Mouse (Mus musculus) large intestine, adult 2 months (tissue): Measurements from ENCODE around the gene Stap2. TPM values are rescaled to one million over a fixed set of nuclear protein-coding genes. Genes with fewer than 3 reads are reported as not detected.

ENCODE experiments used
- polyA plus RNA-seq: library from polyadenylated mRNA; depleted of rRNA; stranded (reverse); fragments of >200 nt; gene quantifications from 2 replicates; pipeline ENCODE4 v1.2.3, GENCODE M21; 2012; rRNA removed

Gene Stap2
- polyA plus RNA-seq, 1 experiment, result 174 TPM

Other genes with a start within 250 kb of the Stap2 start
- gene Zfp119a, start 126.7 kb downstream of the Stap2 start, polyA plus RNA-seq, result 0.35 and 0.56 TPM in 2 replicates
- gene Zfp959, start 113.5 kb downstream of the Stap2 start, polyA plus RNA-seq, result 0.89 and 1.3 TPM in 2 replicates
- gene Zfp119b, start 56.1 kb downstream of the Stap2 start, polyA plus RNA-seq, result 0.45 and 0.60 TPM in 2 replicates
- 5.6 and 7.3 TPM in 2 replicates for gene Ebi3, start 52.9 kb downstream of the Stap2 start, polyA plus RNA-seq
- gene Yju2, start 46.5 kb downstream of the Stap2 start, polyA plus RNA-seq, result 5.8 and 7.2 TPM in 2 replicates
- 1.6 and 1.7 TPM in 2 replicates for gene Shd, start 35.1 kb downstream of the Stap2 start, polyA plus RNA-seq
- 1.3 and 2.3 TPM in 2 replicates for gene Fsd1, start 19.1 kb downstream of the Stap2 start, polyA plus RNA-seq
- 177 and 217 TPM in 2 replicates for gene Mpnd, start 127 bp upstream of the Stap2 start, polyA plus RNA-seq
- 56.9 and 68.9 TPM in 2 replicates for gene Sh3gl1, start 31.1 kb upstream of the Stap2 start, polyA plus RNA-seq
- 6.9 and 7.0 TPM in 2 replicates for gene Chaf1a, start 34.9 kb upstream of the Stap2 start, polyA plus RNA-seq
- 51.6 and 65.0 TPM in 2 replicates for gene Ubxn6, start 69.4 kb upstream of the Stap2 start, polyA plus RNA-seq
- 22.2 and 26.6 TPM in 2 replicates for gene Hdgfl2, start 74.0 kb upstream of the Stap2 start, polyA plus RNA-seq
- gene Plin4, start 104.2 kb upstream of the Stap2 start, polyA plus RNA-seq, result 12.9 and 18.1 TPM in 2 replicates
- 0.27 and 0.49 TPM in 2 replicates for gene Plin5, start 112.0 kb upstream of the Stap2 start, polyA plus RNA-seq
- gene Lrg1, start 116.4 kb upstream of the Stap2 start, polyA plus RNA-seq, result 13.0 and 29.5 TPM in 2 replicates
- gene Sema6b, start 134.8 kb upstream of the Stap2 start, polyA plus RNA-seq, result 3.3 and 3.5 TPM in 2 replicates
- 11.3 and 13.6 TPM in 2 replicates for gene Tnfaip8l1, start 156.9 kb upstream of the Stap2 start, polyA plus RNA-seq
- gene Mydgf, start 178.3 kb upstream of the Stap2 start, polyA plus RNA-seq, result 112 and 113 TPM in 2 replicates
- 33.6 and 42.8 TPM in 2 replicates for gene Dpp9, start 213.3 kb upstream of the Stap2 start, polyA plus RNA-seq